Mouse (Mus musculus): ENCODE results near the gene Ano1. TPM values are rescaled to one million over a fixed set of nuclear protein-coding genes. Genes with fewer than 3 reads are reported as not detected.

Gene Ano1
- polyA plus RNA-seq, 1 experiment from 2014 or later: 7.5 TPM

- no peak overlapping the region for H3K9ac ChIP-seq
- 2% methylated on average over 3 of the region's 3 CpGs for WGBS
- no peak overlapping the region for H3K4me3 ChIP-seq
- no peaks in the 10 kb centered on the region for H3K9me3 ChIP-seq (replicated peaks)
- H3K27ac ChIP-seq: no peak overlapping the region
- peaks cover 12% of the 10 kb centered on the region; the same call in 1 of the 2 replicates for H3K27me3 ChIP-seq
- no peaks in the 10 kb centered on the region for H3K4me1 ChIP-seq
- no peaks in the 10 kb centered on the region for H3K36me3 ChIP-seq
- no peak for ATAC-seq (ENCODE audit: low FRiP score)
- H3K4me2 ChIP-seq (replicated peaks): no peak overlapping the region
Measured at GRCm38 (mm10) chr7:144562016-144562415, 189.8 kb downstream of the Ano1 start.

- peaks cover 17% of the 10 kb centered on the region; the same call in 1 of the 2 replicates for H3K27me3 ChIP-seq
- H3K4me2 ChIP-seq (replicated peaks): no peak overlapping the region
- H3K27ac ChIP-seq: no peak overlapping the region
- H3K4me1 ChIP-seq: no peaks in the 10 kb centered on the region
- H3K4me3 ChIP-seq: no peak overlapping the region
- H3K9me3 ChIP-seq (replicated peaks): no peaks in the 10 kb centered on the region
- no peak for ATAC-seq (ENCODE audit: low FRiP score)
- no peaks in the 10 kb centered on the region for H3K36me3 ChIP-seq
- WGBS: 89% methylated on average over 4 of the region's 4 CpGs
- H3K9ac ChIP-seq: no peak overlapping the region
Measured at GRCm38 (mm10) chr7:144560594-144560993, 191.2 kb downstream of the Ano1 start.

- 56% methylated on average over 6 of the region's 6 CpGs for WGBS
- H3K27ac ChIP-seq: no peak overlapping the region
- peaks cover 16% of the 10 kb centered on the region for H3K27me3 ChIP-seq
- H3K36me3 ChIP-seq: no peaks in the 10 kb centered on the region
- H3K4me1 ChIP-seq: peaks cover 3% of the 10 kb centered on the region
- no peak overlapping the region for H3K4me3 ChIP-seq
- H3K4me2 ChIP-seq (replicated peaks): no peak overlapping the region
- no peaks in the 10 kb centered on the region for H3K9me3 ChIP-seq (replicated peaks)
- H3K9ac ChIP-seq: no peak overlapping the region
- ATAC-seq (ENCODE audit: low FRiP score): no peak
Measured at GRCm38 (mm10) chr7:144558552-144558951, 193.2 kb downstream of the Ano1 start.

GRCm38 (mm10) chr7:144554123-144554472 is 197.7 kb downstream of the Ano1 start:
- Histone ChIP-seq H3K4me1 (peaks cover 26% of the 10 kb centered on the region), H3K36me3 (peaks cover 22% of the 10 kb centered on the region), H3K9ac (peak overlapping the region; percentile 96), H3K27me3 (peaks cover 13% of the 10 kb centered on the region), H3K9me3 (replicated peaks) (no peaks in the 10 kb centered on the region), H3K4me2 (replicated peaks) (peak overlapping the region; percentile 77), H3K27ac (peak overlapping the region; percentile 50; the same call in 1 of the 2 replicates), H3K4me3 (peak overlapping the region; percentile 83)
- WGBS: 28% methylated on average over 8 of the region's 8 CpGs
- peak; percentile 71 for ATAC-seq (ENCODE audit: low FRiP score)

GRCm38 (mm10) chr7:144553237-144554122 is 198.3 kb downstream of the Ano1 start, which contains the start of gene Ppfia1:
Gene Ppfia1, minus strand, starts transcription at chr7:144553729.
- peak within 1 kb of the TSS; percentile 96 for H3K9ac ChIP-seq
- under 1% methylated on average over 95 of the region's 97 CpGs for WGBS
- peak within 1 kb of the TSS; percentile 83 for H3K4me2 ChIP-seq (replicated peaks)
- H3K4me3 ChIP-seq: peak within 1 kb of the TSS; percentile 83
- peaks cover 26% of the 10 kb centered on the region for H3K36me3 ChIP-seq
- ATAC-seq (ENCODE audit: low FRiP score): peak; percentile 93
- peak within 1 kb of the TSS; percentile 50; the same call in 1 of the 2 replicates for H3K27ac ChIP-seq
- peaks cover 13% of the 10 kb centered on the region for H3K27me3 ChIP-seq
- no peaks in the 10 kb centered on the region for H3K9me3 ChIP-seq (replicated peaks)
- peaks cover 26% of the 10 kb centered on the region for H3K4me1 ChIP-seq

- Histone ChIP-seq H3K9ac (peak overlapping the region; percentile 96; the same call in 1 of the 2 replicates), H3K4me3 (peak overlapping the region; percentile 83)
- ATAC-seq (ENCODE audit: low FRiP score): no peak
Measured at GRCm38 (mm10) chr7:144552274-144552673, 199.5 kb downstream of the Ano1 start.

GRCm38 (mm10) chr7:144550811-144551210 is 201.0 kb downstream of the Ano1 start:
- Histone ChIP-seq H3K9ac (no peak overlapping the region), H3K9me3 (replicated peaks) (no peaks in the 10 kb centered on the region), H3K4me2 (replicated peaks) (no peak overlapping the region), H3K27me3 (peaks cover 8% of the 10 kb centered on the region), H3K4me3 (no peak overlapping the region), H3K4me1 (peaks cover 26% of the 10 kb centered on the region), H3K36me3 (peaks cover 37% of the 10 kb centered on the region), H3K27ac (no peak overlapping the region)
- WGBS: 96% methylated on average over 1 of the region's 1 CpGs
- no peak for ATAC-seq (ENCODE audit: low FRiP score)

More at GRCm38 (mm10) chr7:144552274-144552673, 199.5 kb downstream of the Ano1 start:
- no peaks in the 10 kb centered on the region for H3K9me3 ChIP-seq (replicated peaks)
- H3K27ac ChIP-seq: no peak overlapping the region
- WGBS: 90% methylated on average over 8 of the region's 8 CpGs
- peak overlapping the region; percentile 83 for H3K4me2 ChIP-seq (replicated peaks)
- H3K36me3 ChIP-seq: peaks cover 32% of the 10 kb centered on the region
- peaks cover 26% of the 10 kb centered on the region for H3K4me1 ChIP-seq
- H3K27me3 ChIP-seq: peaks cover 13% of the 10 kb centered on the region

- ATAC-seq (ENCODE audit: low FRiP score): no peak
- 100% methylated on average over 2 of the region's 2 CpGs for WGBS
- Histone ChIP-seq H3K4me2 (replicated peaks) (no peak overlapping the region), H3K4me3 (no peak overlapping the region), H3K27ac (no peak overlapping the region), H3K27me3 (peaks cover 2% of the 10 kb centered on the region), H3K4me1 (peaks cover 26% of the 10 kb centered on the region), H3K9ac (no peak overlapping the region), H3K9me3 (replicated peaks) (no peaks in the 10 kb centered on the region), H3K36me3 (peaks cover 37% of the 10 kb centered on the region)
Measured at GRCm38 (mm10) chr7:144549904-144550566, 201.7 kb downstream of the Ano1 start.

GRCm38 (mm10) chr7:144545231-144545630 is 206.5 kb downstream of the Ano1 start:
- peaks cover 24% of the 10 kb centered on the region for H3K36me3 ChIP-seq
- no peaks in the 10 kb centered on the region for H3K27me3 ChIP-seq
- H3K9ac ChIP-seq: no peak overlapping the region
- no peak overlapping the region for H3K4me2 ChIP-seq (replicated peaks)
- no peak overlapping the region for H3K27ac ChIP-seq
- ATAC-seq (ENCODE audit: low FRiP score): no peak
- H3K4me1 ChIP-seq: no peaks in the 10 kb centered on the region
- H3K9me3 ChIP-seq (replicated peaks): no peaks in the 10 kb centered on the region
- H3K4me3 ChIP-seq: no peak overlapping the region
- 81% methylated on average over 3 of the region's 3 CpGs for WGBS

- Histone ChIP-seq H3K27me3 (no peaks in the 10 kb centered on the region), H3K9me3 (replicated peaks) (no peaks in the 10 kb centered on the region), H3K27ac (no peak overlapping the region), H3K36me3 (no peaks in the 10 kb centered on the region; the same call in 1 of the 2 replicates), H3K9ac (no peak overlapping the region), H3K4me2 (replicated peaks) (no peak overlapping the region), H3K4me1 (0 out of 2 replicates have a peak, but pooled peaks cover 2% of the 10 kb centered on the region), H3K4me3 (no peak overlapping the region)
- no peak for ATAC-seq (ENCODE audit: low FRiP score)
- WGBS: 95% methylated on average over 5 of the region's 5 CpGs
Measured at GRCm38 (mm10) chr7:144541351-144541750, 210.4 kb downstream of the Ano1 start.

GRCm38 (mm10) chr7:144539146-144539545 is 212.6 kb downstream of the Ano1 start:
- ATAC-seq (ENCODE audit: low FRiP score): no peak

More at GRCm38 (mm10) chr7:144539146-144539545, 212.6 kb downstream of the Ano1 start:
- H3K4me1 ChIP-seq: 0 out of 2 replicates have a peak, but pooled peaks cover 2% of the 10 kb centered on the region
- WGBS: 85% methylated on average over 2 of the region's 2 CpGs
- no peaks in the 10 kb centered on the region for H3K27me3 ChIP-seq
- no peaks in the 10 kb centered on the region for H3K9me3 ChIP-seq (replicated peaks)
- H3K4me2 ChIP-seq (replicated peaks): no peak overlapping the region
- no peak overlapping the region for H3K27ac ChIP-seq
- no peaks in the 10 kb centered on the region; the same call in 1 of the 2 replicates for H3K36me3 ChIP-seq
- H3K4me3 ChIP-seq: no peak overlapping the region
- no peak overlapping the region for H3K9ac ChIP-seq

Data from hindbrain, embryonic 12.5 days (tissue).